Mouse (Mus musculus) hindbrain, embryonic 15.5 days (tissue): ENCODE measurements around the gene Clrn3. TPM values are rescaled to one million over a fixed set of nuclear protein-coding genes. Genes with fewer than 3 reads are reported as not detected.
"Not testable (repeated sequence)": the region's sequence is repeated elsewhere in the genome, so short reads cannot be mapped to it uniquely, and the experiment has no call there.

ENCODE experiments used
- ATAC-seq: fragments of 200-750 bp; cut with Nextera tagmentation; 2 replicates; pipeline ENCODE4 v1.8.0; 2017; ENCODE audit warnings: low read depth, moderate number of reproducible peaks, moderate TSS enrichment; ENCODE audit not compliant: low FRiP score
- H3K27ac ChIP-seq: fragments of 300-500 bp; sonication (generic); replicated peaks from 2 replicates; pipeline ENCODE4 v1.5.1; 2015; ENCODE audit warnings: mild to moderate bottlenecking, inconsistent platforms
- H3K27me3 ChIP-seq: fragments of 300-500 bp; sonication (generic); 2 replicates; pipeline ENCODE4 v1.6.1; 2015; ENCODE audit warnings: control low read depth, inconsistent platforms
- H3K36me3 ChIP-seq: fragments of 300-500 bp; sonication (generic); 2 replicates; pipeline ENCODE4 v1.6.1; 2015; ENCODE audit warnings: control low read depth, inconsistent platforms
- H3K4me1 ChIP-seq: fragments of 300-500 bp; sonication (generic); replicated peaks from 2 replicates; pipeline ENCODE4 v1.6.1; 2015; ENCODE audit warnings: control low read depth, inconsistent platforms
- H3K4me2 ChIP-seq: fragments of 300-500 bp; sonication (generic); 2 replicates; pipeline ENCODE4 v1.6.1; 2015; ENCODE audit warnings: moderate library complexity, mild to moderate bottlenecking, inconsistent platforms
- H3K4me3 ChIP-seq: fragments of 300-500 bp; sonication (generic); 2 replicates; pipeline ENCODE4 v1.5.1; 2015; ENCODE audit warnings: mild to moderate bottlenecking, inconsistent platforms
- H3K9ac ChIP-seq: fragments of 300-500 bp; sonication (generic); 2 replicates; pipeline ENCODE4 v1.6.1; 2015; ENCODE audit warnings: inconsistent platforms
- H3K9me3 ChIP-seq: fragments of 300-500 bp; sonication (generic); 2 replicates; pipeline ENCODE4 v1.6.1; 2016; ENCODE audit warnings: control low read depth, inconsistent platforms
- WGBS: fragments of 180-500 bp; shearing (Covaris S2); methylation state at CpG from one replicate; pipeline ENCODE4 v1.1.7; 2015; 5-methylcytosine and 5-hydroxymethylcytosine counted together
- polyA plus RNA-seq: library from polyadenylated mRNA; unstranded; fragments of >200 nt; fragmentation: Nextera tagmentation; extraction: Ambion mirVana; gene quantifications from 2 replicates; pipeline ENCODE4 v1.2.1, GENCODE M21; 2015

Clrn3 gene
- polyA plus RNA-seq, 1 experiment from 2014 or later: not detected

DNA sequence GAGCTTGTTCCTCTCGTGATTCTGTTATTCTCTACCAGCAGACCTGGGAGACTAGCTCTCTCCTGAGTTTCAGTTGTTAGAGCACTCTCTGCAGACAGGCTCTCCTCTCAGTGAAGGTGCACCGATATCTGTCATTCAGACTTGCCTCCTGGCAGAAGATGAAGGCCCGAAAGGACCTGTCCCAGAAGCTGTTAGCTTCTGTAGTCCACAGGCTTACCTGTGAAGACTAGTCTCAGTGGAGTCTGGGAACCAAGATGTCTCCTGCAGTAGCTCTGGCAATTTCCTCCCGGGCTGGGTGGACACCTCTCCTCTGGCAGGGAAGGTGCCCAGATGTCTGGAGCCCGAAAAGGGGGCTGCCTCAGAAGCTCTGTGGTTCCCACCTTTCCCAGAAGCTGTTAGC is 21.9 kb downstream of the Clrn3 start:
- H3K4me2 ChIP-seq, H3K4me1 ChIP-seq, H3K9ac ChIP-seq, H3K27me3 ChIP-seq, H3K9me3 ChIP-seq, ATAC-seq, H3K27ac ChIP-seq, H3K36me3 ChIP-seq, H3K4me3 ChIP-seq: not testable (repeated sequence)
- 94% methylated on average over 5 of the region's 5 CpGs for WGBS

DNA sequence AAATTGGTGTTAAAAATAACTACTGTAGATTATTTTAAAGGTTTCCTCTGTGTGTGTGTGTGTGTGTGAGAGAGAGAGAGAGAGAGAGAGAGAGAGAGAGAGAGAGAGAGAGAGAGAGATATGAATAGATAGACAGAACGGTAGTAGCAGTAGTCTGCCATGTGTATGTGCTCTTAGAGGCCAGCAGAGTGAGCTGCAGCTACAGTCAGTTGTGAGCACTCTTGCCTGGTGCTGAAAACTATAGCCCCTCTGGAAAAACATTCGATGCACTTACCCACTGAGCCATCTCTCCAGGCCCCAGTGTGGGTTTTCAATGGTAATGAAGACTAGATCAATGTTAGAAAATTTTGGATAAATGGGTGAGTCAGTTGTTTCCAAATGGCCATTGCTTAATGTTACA is 29.1 kb downstream of the Clrn3 start:
- H3K4me2 ChIP-seq: no peak overlapping the region
- 69% methylated on average over 2 of the region's 2 CpGs for WGBS
- H3K27ac ChIP-seq: no peak overlapping the region
- no peaks in the 10 kb centered on the region for H3K4me1 ChIP-seq
- no peak for ATAC-seq
- H3K4me3 ChIP-seq: no peak overlapping the region
- no peak overlapping the region for H3K9ac ChIP-seq
- H3K36me3 ChIP-seq: no peaks in the 10 kb centered on the region
- H3K9me3 ChIP-seq: no peaks in the 10 kb centered on the region
- H3K27me3 ChIP-seq: no peaks in the 10 kb centered on the region

DNA sequence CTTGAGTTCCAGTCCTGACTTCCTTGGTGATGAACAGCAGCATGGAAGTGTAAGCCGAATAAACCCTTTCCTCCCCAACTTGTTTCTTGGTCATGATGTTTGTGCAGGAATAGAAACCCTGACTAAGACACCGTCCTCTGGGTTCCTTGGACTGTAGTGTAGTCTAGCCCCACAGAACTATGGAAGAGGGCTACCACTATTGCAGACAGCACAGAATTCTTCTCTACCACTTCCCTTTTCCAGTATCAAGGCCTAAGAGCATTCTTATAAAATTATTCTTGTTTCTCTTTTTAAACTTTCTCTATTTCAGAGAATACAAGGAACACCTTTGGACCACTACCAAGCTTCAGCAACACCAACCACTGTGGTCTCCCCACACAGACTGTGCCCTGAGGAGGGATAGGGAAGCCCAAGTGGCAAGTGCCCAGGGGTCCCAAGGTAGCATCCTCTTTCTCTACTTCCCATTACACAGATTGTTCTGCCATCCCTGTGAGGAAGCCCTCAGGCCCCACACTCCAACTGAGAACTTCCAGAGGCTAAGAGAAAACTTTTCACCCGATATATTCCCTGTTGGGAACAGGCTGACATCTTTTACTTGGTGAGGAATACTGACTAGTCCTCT is 29.8 kb downstream of the Clrn3 start:
- Histone ChIP-seq H3K27me3 (no peaks in the 10 kb centered on the region), H3K9me3 (no peaks in the 10 kb centered on the region), H3K4me3 (no peak overlapping the region), H3K9ac (no peak overlapping the region), H3K4me1 (no peaks in the 10 kb centered on the region), H3K27ac (no peak overlapping the region), H3K36me3 (no peaks in the 10 kb centered on the region), H3K4me2 (no peak overlapping the region)
- no peak for ATAC-seq
- WGBS: 82% methylated on average over 3 of the region's 3 CpGs

DNA sequence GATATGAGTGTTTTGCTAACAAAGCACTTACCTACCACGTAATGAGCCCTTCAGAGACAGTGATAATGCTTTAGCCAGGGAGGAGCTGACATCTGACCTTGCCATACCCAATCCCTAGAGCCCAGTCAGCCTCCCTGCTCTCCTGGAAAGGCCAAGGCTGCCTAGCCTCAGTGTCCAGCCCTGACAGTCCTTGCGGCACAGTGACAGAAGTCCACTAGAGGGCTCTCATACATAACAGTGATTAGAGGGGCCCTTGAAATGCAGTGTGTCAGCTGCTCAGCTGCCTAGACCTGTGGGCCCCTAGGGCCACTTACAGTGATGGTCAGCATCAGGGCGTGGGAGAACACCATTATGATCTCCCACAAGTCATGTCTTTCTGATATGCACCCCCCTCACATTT is 33.2 kb downstream of the Clrn3 start:
- Histone ChIP-seq H3K4me2 (no peak overlapping the region), H3K27ac (no peak overlapping the region), H3K4me1 (no peaks in the 10 kb centered on the region), H3K4me3 (no peak overlapping the region), H3K9ac (no peak overlapping the region), H3K27me3 (no peaks in the 10 kb centered on the region), H3K36me3 (no peaks in the 10 kb centered on the region), H3K9me3 (no peaks in the 10 kb centered on the region)
- WGBS: 50% methylated on average over 3 of the region's 3 CpGs
- no peak for ATAC-seq

DNA sequence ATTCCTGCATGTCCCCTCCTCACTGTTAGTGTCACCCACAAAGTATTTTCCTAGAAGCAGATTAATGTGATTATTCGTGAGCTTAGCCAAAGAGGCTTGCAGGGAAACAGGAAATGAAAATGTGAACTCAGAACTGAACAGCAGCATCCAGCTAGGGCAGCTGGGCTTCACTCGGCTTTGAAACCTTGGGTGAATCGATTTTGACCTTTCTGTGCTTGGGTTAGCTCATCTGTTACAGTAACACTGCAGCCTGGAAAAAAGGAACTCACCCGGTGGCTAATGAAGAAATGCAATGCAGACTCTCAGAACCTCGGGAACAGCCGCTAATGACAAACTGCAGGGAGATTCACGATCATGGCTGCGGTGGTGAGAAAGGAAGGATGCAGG is 38.0 kb downstream of the Clrn3 start:
- Histone ChIP-seq H3K27ac (no peak overlapping the region), H3K9me3 (no peaks in the 10 kb centered on the region), H3K4me2 (no peak overlapping the region), H3K27me3 (no peaks in the 10 kb centered on the region), H3K4me1 (peaks cover 14% of the 10 kb centered on the region), H3K36me3 (no peaks in the 10 kb centered on the region), H3K4me3 (no peak overlapping the region), H3K9ac (no peak overlapping the region)
- ATAC-seq: no peak
- 70% methylated on average over 8 of the region's 8 CpGs for WGBS

DNA sequence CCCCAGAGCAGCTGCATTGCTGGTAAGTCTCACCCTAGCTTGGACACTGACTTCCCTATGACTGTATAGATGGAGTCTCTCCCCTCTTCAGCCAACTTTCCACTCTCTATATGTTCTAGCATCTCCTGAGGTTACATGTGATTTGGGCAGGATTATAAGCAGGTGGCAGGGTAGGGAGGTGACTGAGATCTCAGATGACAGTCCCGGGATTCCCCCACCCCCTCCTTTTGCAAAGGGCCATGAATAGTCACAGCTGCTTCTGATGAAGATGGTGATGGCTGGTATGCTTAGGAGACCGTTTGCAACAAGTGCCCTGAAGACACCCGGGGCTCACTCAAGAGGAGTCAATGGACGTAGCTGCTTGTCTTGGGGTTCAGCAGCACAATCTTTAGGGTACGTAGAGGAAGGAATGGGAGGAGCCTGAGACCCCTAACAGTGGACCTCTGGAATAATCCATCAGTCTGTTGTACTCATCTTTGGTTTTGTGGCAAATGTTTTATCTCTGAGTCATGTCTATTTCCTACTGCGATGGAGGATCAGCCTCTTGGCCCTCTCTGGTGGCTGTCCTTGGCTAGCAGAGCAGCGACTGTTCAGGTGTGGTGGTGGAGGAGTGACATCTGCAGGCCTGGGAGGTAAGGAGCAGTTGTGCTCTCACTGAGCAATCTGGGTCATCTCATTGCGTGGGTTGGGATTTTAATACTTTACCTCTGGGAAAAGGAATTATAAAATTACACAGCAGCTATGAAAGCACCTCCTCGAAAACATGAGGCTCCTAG is 38.5 kb downstream of the Clrn3 start:
- 80% methylated on average over 9 of the region's 9 CpGs for WGBS
- H3K9me3 ChIP-seq: no peaks in the 10 kb centered on the region
- peaks cover 20% of the 10 kb centered on the region for H3K4me1 ChIP-seq
- H3K4me3 ChIP-seq: no peak overlapping the region
- H3K4me2 ChIP-seq: no peak overlapping the region
- H3K36me3 ChIP-seq: no peaks in the 10 kb centered on the region
- no peaks in the 10 kb centered on the region for H3K27me3 ChIP-seq
- no peak overlapping the region for H3K9ac ChIP-seq
- no peak overlapping the region for H3K27ac ChIP-seq
- ATAC-seq: no peak

DNA sequence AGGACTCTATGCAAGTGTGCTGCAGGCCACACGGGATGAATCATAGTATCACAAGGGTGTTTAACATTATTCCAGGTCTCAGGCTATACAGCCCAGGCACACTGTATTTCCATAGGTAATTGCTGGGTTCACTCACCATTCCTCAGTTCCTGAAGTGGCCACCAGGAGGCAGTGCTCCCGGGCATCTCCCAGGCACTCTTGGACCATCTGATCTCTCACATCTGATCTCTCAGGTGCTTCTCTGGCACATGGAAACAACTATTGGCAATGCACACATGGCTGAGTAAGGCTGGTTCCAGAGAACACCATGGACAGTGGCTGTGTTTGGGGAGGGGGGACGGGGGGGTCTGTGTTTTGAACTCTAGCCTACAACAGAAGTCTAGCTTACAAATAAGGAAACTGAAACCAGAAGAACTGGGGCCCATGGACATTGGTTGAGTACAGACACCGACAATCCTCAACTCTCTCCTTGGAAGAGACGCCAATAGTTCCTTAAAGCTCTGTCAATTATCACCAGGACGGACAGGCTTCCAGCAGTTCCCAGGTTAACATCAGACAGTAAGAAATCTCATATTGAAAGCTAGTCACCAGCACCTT is 40.1 kb downstream of the Clrn3 start:
- Histone ChIP-seq H3K36me3 (no peaks in the 10 kb centered on the region), H3K27ac (no peak overlapping the region), H3K9ac (no peak overlapping the region), H3K4me2 (no peak overlapping the region), H3K27me3 (peaks cover 7% of the 10 kb centered on the region; the same call in 1 of the 2 replicates), H3K4me3 (no peak overlapping the region), H3K9me3 (no peaks in the 10 kb centered on the region), H3K4me1 (peaks cover 24% of the 10 kb centered on the region)
- ATAC-seq: no peak
- WGBS: 77% methylated on average over 6 of the region's 6 CpGs

DNA sequence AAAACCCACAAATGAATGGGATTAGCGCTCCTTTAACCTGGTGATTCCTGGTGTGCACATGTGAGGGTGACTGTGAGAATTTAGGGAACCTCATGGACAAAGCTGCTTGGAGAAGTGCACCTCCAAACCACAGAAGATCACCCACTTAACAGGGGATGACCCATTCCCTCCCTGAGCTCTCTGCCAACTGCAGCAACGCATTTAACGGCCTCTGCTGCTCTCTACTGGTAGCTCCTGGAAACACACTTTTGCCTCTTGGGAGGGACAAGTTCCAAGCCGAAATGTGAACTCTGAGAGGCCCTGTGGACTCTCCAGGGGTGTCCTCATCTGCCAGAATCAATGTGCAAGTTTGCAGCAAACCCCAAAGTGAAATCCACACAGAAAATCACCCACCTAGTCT is 41.0 kb downstream of the Clrn3 start:
- peaks cover 24% of the 10 kb centered on the region for H3K4me1 ChIP-seq
- H3K4me2 ChIP-seq: no peak overlapping the region
- 22% methylated on average over 4 of the region's 4 CpGs for WGBS
- H3K27ac ChIP-seq: no peak overlapping the region
- no peaks in the 10 kb centered on the region for H3K36me3 ChIP-seq
- ATAC-seq: no peak
- no peaks in the 10 kb centered on the region for H3K9me3 ChIP-seq
- no peak overlapping the region for H3K4me3 ChIP-seq
- H3K27me3 ChIP-seq: peaks cover 7% of the 10 kb centered on the region; the same call in 1 of the 2 replicates
- no peak overlapping the region for H3K9ac ChIP-seq

DNA sequence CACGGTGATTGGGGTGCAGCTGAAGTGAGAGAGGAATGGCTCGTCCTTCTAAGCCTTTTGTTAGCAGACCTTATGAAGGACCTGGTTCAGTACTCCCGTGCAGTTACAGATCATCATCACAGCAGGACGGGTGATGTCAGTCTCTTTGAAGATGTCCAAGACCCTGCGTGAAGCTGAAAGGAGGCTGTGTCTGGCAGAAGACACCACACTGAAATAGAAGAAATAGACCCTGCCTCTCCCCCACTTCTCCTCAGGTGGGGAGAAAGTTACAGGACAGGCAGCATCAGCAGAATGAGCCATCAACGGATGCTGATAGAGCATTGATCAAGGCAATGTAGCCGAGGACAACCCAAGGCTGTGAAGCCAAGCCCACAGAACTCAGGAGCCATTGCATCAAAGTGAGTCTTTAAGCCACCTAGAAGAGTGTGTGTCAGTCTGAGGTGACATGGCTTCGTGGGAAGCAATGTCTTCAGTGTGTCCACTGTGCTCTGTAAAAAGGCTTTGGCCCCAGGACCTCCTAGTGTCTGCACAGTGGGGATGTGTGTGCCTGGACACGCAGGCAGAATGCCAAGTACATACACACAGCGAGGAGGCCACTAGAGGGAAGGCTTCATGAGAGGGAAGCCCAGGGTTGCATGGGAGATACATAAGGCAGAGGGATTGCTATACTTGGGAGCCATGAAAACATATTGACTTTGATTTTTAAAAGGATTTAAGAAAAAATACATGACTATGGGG is 41.6 kb downstream of the Clrn3 start:
- Histone ChIP-seq H3K27ac (no peak overlapping the region), H3K4me1 (peaks cover 24% of the 10 kb centered on the region), H3K9me3 (no peaks in the 10 kb centered on the region), H3K9ac (no peak overlapping the region), H3K4me2 (no peak overlapping the region), H3K4me3 (no peak overlapping the region), H3K36me3 (no peaks in the 10 kb centered on the region), H3K27me3 (peaks cover 7% of the 10 kb centered on the region; the same call in 1 of the 2 replicates)
- WGBS: 35% methylated on average over 10 of the region's 10 CpGs
- no peak for ATAC-seq

DNA sequence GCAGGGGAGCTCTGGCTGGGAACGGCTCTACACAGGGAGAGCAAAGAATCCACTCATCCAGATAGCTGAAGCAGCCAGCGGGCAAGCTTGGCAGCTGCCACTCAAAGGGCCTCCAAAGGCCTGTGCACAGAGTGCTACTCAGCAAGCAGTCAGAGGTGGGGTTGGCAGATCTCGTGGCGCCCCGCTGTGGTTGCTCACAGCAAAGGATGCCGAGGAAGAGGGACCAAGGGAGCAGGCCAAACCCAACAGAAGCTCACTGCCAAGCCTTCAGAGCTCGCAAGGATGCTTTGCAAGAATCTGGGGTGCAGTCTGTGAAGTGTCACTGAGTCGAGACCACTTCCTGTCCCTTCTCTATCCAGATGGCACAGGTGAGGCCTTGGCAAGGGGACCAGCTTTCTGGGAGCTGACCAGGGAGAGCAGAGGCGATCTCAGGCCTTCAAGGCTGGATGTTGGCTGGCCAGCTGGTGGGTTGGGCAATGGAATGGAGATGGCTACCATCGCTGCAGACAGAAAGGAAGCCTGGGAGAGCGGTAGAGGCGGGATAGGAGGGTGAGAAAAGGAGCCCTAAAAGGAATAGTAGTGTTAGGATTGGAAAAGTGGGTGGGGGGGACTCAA is 42.6 kb downstream of the Clrn3 start:
- no peak overlapping the region for H3K9ac ChIP-seq
- WGBS: 23% methylated on average over 12 of the region's 12 CpGs
- H3K36me3 ChIP-seq: no peaks in the 10 kb centered on the region
- H3K4me2 ChIP-seq: no peak overlapping the region
- peaks cover 7% of the 10 kb centered on the region; the same call in 1 of the 2 replicates for H3K27me3 ChIP-seq
- H3K9me3 ChIP-seq: no peaks in the 10 kb centered on the region
- no peak overlapping the region for H3K27ac ChIP-seq
- H3K4me3 ChIP-seq: no peak overlapping the region
- H3K4me1 ChIP-seq: peaks cover 24% of the 10 kb centered on the region
- ATAC-seq: peak; percentile 74

DNA sequence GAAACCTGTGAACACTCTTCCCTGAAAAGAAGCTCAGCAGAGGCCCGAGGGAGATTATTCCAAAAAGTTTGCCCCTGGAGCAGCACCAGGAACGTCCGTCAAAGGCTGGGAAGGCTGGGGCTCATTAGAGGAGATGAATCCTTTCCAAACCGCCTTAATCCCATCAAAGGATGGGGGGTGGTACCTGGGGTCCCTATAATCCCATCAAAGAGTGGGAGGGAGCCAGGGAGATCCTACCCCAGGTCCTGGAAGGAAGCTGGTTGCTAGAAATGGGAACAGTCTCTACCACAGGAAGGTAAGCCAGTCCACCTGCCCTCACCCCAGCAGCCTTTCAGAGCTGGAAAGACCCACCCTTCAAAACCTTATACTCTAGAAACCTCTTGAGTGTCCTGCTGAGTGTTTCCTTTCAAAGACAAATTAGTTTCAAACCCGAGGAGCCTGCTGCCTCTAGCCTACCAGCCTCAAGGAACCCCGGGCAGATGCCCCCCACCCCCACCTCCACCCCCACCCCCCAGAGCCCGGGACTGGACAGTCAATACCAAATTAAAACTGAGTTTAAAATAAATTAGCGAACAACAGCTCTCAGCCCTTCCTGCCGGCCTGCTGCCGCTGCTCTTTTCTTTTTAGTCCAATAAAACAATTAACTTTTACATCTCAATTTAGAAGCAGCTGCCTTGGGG is 43.2 kb downstream of the Clrn3 start:
- H3K36me3 ChIP-seq: no peaks in the 10 kb centered on the region
- H3K27ac ChIP-seq: no peak overlapping the region
- no peaks in the 10 kb centered on the region for H3K9me3 ChIP-seq
- H3K4me2 ChIP-seq: no peak overlapping the region
- no peak overlapping the region for H3K9ac ChIP-seq
- H3K4me3 ChIP-seq: no peak overlapping the region
- H3K4me1 ChIP-seq: peaks cover 24% of the 10 kb centered on the region
- peaks cover 7% of the 10 kb centered on the region; the same call in 1 of the 2 replicates for H3K27me3 ChIP-seq
- WGBS: 9% methylated on average over 10 of the region's 10 CpGs
- ATAC-seq: 0 out of 2 replicates have a peak, but pooled peaks have one; percentile 28
